Mouse (Mus musculus): Measurements from ENCODE around the gene Slc35e3. TPM values are rescaled to one million over a fixed set of nuclear protein-coding genes. Genes with fewer than 3 reads are reported as not detected.
"Not testable (repeated sequence)": the region's sequence is repeated elsewhere in the genome, so short reads cannot be mapped to it uniquely, and the experiment has no call there.

The Slc35e3 gene
- polyA plus RNA-seq, 1 experiment from 2014 or later, result 18.3 TPM

DNA sequence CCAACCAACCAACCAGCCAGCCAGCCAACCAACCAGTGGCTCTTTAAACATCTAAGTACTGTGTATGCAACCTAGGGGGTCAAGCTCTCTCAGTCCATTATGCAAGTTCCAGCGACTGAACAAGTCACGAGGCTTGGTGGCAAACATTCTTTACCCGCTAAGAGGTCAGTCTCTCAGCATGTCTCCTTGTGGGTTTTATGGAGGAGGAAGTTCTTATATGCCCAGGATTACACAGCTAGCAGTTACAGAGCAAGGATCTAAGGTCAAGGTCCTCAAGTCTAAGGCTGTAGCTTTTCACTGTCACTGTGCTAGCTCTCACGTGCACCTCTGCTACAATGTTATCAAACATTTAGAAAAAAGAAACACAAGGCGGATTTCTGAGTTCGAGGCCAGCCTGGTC, 18.4 kb upstream of the Slc35e3 start:
- H3K4me2 ChIP-seq (ENCODE audit: low read depth, low read length), result no peak overlapping the region
- 86% methylated on average over 6 of the region's 6 CpGs for WGBS
- no peak overlapping the region for H3K27ac ChIP-seq (ENCODE audit: low read length)
- H3K4me1 ChIP-seq (replicated peaks; ENCODE audit: control insufficient read depth, insufficient read depth, low read length), result no peaks in the 10 kb centered on the region
- no peak overlapping the region for H3K4me3 ChIP-seq (ENCODE audit: low read length)
- H3K27me3 ChIP-seq (ENCODE audit: control insufficient read depth, insufficient read depth, low read depth, low read length), result no peaks in the 10 kb centered on the region
- ATAC-seq (ENCODE audit: low read depth), result no peak
- no peak overlapping the region for H3K9ac ChIP-seq (ENCODE audit: low read length)
- peaks cover 61% of the 10 kb centered on the region for H3K36me3 ChIP-seq (ENCODE audit: control insufficient read depth, insufficient read depth, low read length)
- H3K9me3 ChIP-seq (ENCODE audit: control insufficient read depth, low read length), result no peaks in the 10 kb centered on the region

DNA sequence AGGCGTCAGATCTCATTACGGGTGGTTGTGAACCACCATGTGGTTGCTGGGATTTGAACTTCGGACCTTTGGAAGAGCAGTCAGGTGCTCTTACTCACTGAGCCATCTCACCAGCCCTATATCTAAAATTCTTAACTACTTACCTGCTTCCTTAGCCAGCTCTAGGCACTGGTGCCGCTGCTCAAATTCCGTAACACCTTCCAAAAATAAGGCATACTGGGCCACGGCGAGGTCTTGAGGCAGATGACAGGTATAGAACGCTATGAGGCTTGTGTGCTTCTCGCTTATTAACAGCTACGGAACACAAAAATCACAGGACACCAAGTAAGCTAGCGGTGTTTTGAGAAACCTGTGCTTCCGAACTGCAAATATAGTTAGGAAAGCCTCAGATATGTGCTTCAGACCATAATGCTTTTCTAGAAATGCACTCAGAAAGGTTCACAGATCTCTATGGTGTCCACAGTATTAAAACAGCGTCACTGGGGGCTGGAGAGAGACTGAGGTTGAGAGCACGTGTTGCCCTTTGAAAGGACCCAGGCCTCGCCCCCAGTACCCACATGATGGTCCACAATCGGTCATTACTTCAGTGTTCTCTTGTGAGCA, 17.5 kb upstream of the Slc35e3 start:
- H3K36me3 ChIP-seq (ENCODE audit: control insufficient read depth, insufficient read depth, low read length), result peaks cover 69% of the 10 kb centered on the region
- H3K27me3 ChIP-seq (ENCODE audit: control insufficient read depth, insufficient read depth, low read depth, low read length), result no peaks in the 10 kb centered on the region
- no peaks in the 10 kb centered on the region for H3K4me1 ChIP-seq (replicated peaks; ENCODE audit: control insufficient read depth, insufficient read depth, low read length)
- no peaks in the 10 kb centered on the region for H3K9me3 ChIP-seq (ENCODE audit: control insufficient read depth, low read length)
- no peak overlapping the region for H3K9ac ChIP-seq (ENCODE audit: low read length)
- no peak overlapping the region for H3K4me3 ChIP-seq (ENCODE audit: low read length)
- no peak overlapping the region for H3K4me2 ChIP-seq (ENCODE audit: low read depth, low read length)
- H3K27ac ChIP-seq (ENCODE audit: low read length), result no peak overlapping the region
- no peak for ATAC-seq (ENCODE audit: low read depth)
- WGBS, result 95% methylated on average over 16 of the region's 16 CpGs

DNA sequence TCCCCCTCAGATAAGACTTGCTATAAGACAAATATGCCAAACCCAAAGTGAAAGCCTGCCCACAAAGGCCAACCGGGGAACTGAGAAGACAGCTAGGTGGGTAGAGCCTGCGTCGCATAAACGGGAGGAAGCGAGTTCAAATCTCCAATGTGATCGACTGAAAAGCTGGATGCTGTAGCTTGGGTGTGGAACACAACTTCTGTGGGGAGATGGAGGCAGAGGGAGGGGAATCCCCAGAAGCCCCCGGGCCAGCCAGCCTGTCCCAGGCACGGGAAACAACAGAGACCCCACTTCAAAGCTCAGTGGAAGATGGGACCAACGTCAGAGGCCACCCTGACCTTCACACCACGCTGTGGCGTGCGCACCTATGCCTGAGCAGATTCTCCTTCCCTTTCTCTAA, 16.8 kb upstream of the Slc35e3 start:
- Histone ChIP-seq H3K9me3 (ENCODE audit: control insufficient read depth, low read length) (no peaks in the 10 kb centered on the region), H3K4me3 (ENCODE audit: low read length) (no peak overlapping the region), H3K4me1 (replicated peaks; ENCODE audit: control insufficient read depth, insufficient read depth, low read length) (no peaks in the 10 kb centered on the region), H3K27ac (ENCODE audit: low read length) (no peak overlapping the region), H3K9ac (ENCODE audit: low read length) (no peak overlapping the region), H3K36me3 (ENCODE audit: control insufficient read depth, insufficient read depth, low read length) (peaks cover 69% of the 10 kb centered on the region), H3K4me2 (ENCODE audit: low read depth, low read length) (no peak overlapping the region), H3K27me3 (ENCODE audit: control insufficient read depth, insufficient read depth, low read depth, low read length) (no peaks in the 10 kb centered on the region)
- WGBS, result 97% methylated on average over 12 of the region's 12 CpGs
- ATAC-seq (ENCODE audit: low read depth), result no peak

DNA sequence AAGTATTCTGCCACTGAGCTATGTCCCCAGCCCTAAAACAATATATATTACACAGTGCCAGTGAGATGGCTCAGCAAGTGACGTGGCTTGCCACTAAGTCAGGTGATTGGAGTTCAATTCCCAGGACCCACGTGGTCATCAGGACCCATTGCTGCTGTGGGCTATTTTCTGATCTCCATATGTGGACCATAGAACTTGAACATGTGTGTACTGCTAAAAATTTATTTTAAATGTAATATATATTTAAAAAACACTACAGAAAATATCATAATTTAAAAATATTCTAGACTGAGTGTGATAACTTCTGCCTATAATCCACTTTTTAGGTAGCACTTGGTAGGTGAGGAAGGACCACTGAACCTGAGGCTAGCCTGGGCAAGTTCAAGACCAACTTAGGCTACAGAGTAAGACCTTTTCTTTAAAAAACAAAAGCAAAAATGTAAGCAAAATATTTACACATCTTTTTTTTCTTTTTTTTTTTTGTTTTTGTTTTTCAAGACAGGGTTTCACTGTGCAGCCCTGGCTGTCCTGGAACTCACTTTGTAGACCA, 16.2 kb upstream of the Slc35e3 start:
- Histone ChIP-seq H3K27me3 (ENCODE audit: control insufficient read depth, insufficient read depth, low read depth, low read length) (no peaks in the 10 kb centered on the region), H3K36me3 (ENCODE audit: control insufficient read depth, insufficient read depth, low read length) (peaks cover 71% of the 10 kb centered on the region), H3K27ac (ENCODE audit: low read length) (no peak overlapping the region), H3K4me1 (replicated peaks; ENCODE audit: control insufficient read depth, insufficient read depth, low read length) (no peaks in the 10 kb centered on the region), H3K4me2 (ENCODE audit: low read depth, low read length) (no peak overlapping the region), H3K4me3 (ENCODE audit: low read length) (no peak overlapping the region), H3K9ac (ENCODE audit: low read length) (no peak overlapping the region), H3K9me3 (ENCODE audit: control insufficient read depth, low read length) (no peaks in the 10 kb centered on the region)
- WGBS, result 92% methylated on average over 2 of the region's 2 CpGs
- ATAC-seq (ENCODE audit: low read depth), result no peak

DNA sequence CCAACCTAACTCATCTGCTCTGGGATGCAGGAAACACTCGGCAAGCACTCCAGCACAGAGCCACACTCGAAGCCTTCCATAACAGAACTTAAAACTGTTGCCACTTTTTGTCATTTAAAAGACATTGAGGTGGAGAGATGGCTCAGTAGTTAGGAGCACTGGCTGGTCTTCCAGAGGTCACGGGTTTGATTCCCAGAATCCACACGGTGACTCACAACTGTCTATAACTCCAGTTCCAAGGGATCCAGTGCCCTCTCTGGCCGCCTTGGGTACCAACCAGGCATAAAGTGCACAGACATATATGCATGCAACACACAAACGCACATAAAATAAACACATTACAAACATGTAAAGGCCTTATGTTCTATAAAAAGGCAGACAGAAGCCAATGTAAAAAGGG, 15.4 kb upstream of the Slc35e3 start:
- no peaks in the 10 kb centered on the region for H3K9me3 ChIP-seq (ENCODE audit: control insufficient read depth, low read length)
- no peaks in the 10 kb centered on the region for H3K4me1 ChIP-seq (replicated peaks; ENCODE audit: control insufficient read depth, insufficient read depth, low read length)
- no peak overlapping the region for H3K9ac ChIP-seq (ENCODE audit: low read length)
- no peak overlapping the region for H3K27ac ChIP-seq (ENCODE audit: low read length)
- peaks cover 73% of the 10 kb centered on the region for H3K36me3 ChIP-seq (ENCODE audit: control insufficient read depth, insufficient read depth, low read length)
- no peak overlapping the region for H3K4me2 ChIP-seq (ENCODE audit: low read depth, low read length)
- H3K27me3 ChIP-seq (ENCODE audit: control insufficient read depth, insufficient read depth, low read depth, low read length), result no peaks in the 10 kb centered on the region
- H3K4me3 ChIP-seq (ENCODE audit: low read length), result no peak overlapping the region
- 92% methylated on average over 6 of the region's 6 CpGs for WGBS
- no peak for ATAC-seq (ENCODE audit: low read depth)

DNA sequence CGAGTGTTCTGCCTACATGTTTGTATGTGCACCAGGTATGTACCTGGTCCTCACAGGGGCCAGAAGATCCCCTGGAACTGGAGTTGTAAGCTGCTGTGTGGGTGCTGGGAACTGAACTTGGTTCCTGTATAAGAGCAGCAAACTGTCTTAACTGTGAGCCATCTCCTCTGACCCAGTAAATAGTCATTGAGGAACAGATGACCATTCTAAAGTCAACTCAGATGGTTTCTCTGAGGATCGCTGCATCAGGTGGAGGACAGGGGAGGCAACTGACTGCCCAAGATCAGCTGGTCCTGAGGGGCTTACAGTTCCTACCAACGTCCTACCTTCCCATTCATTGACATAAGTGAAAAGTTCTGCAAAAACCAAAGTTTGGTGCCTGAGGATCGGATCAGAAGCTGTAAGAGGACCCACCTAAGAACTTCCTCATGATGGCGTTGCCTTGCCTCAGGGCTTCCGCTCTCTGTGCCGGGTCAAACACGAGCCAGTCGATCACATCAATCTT, 14.7 kb upstream of the Slc35e3 start:
- Histone ChIP-seq H3K4me3 (ENCODE audit: low read length) (no peak overlapping the region), H3K9ac (ENCODE audit: low read length) (no peak overlapping the region), H3K36me3 (ENCODE audit: control insufficient read depth, insufficient read depth, low read length) (peaks cover 73% of the 10 kb centered on the region), H3K4me2 (ENCODE audit: low read depth, low read length) (no peak overlapping the region), H3K27me3 (ENCODE audit: control insufficient read depth, insufficient read depth, low read depth, low read length) (no peaks in the 10 kb centered on the region), H3K4me1 (replicated peaks; ENCODE audit: control insufficient read depth, insufficient read depth, low read length) (no peaks in the 10 kb centered on the region), H3K9me3 (ENCODE audit: control insufficient read depth, low read length) (no peaks in the 10 kb centered on the region), H3K27ac (ENCODE audit: low read length) (no peak overlapping the region)
- WGBS, result 94% methylated on average over 9 of the region's 9 CpGs
- no peak for ATAC-seq (ENCODE audit: low read depth)

DNA sequence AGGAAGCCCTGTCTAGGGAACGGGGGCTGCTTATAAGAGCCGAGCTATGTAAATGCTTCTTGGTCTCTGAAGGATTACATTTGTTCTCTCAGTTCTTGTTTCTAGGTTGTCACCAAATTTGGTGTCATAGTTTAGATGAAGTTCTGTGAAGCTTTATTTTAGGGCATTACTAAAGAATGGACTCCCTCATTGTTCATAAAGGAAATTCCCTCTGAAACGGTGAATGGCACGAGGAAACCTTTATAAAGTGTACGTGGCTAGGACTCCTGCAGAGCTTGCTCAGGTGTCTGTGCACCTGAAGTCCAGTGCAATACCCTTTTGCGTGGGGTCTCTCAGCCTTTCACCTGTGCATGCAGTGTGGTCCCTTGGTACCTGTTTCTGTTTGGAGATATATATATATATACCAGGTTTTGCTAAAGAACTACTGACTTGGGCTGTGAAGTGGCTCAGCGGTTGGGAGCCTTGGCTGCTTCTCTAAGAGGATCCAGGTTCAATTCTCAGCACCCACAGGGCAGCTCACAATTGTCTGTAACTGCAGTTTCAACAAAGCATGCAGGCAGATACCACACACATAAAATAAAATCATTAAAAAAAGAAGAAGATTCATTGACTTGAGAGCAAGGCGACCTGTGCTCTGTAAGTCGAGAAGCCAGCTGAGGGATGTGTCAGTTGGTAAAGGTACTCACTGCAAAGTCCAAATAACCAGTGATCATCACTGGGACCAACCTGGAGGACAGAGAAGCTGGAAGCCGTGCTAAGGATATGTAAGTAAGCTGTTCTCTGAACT, 13.9 kb upstream of the Slc35e3 start:
- WGBS, result 92% methylated on average over 10 of the region's 10 CpGs
- Histone ChIP-seq H3K4me1 (replicated peaks; ENCODE audit: control insufficient read depth, insufficient read depth, low read length) (no peaks in the 10 kb centered on the region), H3K4me3 (ENCODE audit: low read length) (no peak overlapping the region), H3K27me3 (ENCODE audit: control insufficient read depth, insufficient read depth, low read depth, low read length) (no peaks in the 10 kb centered on the region), H3K27ac (ENCODE audit: low read length) (no peak overlapping the region), H3K36me3 (ENCODE audit: control insufficient read depth, insufficient read depth, low read length) (peaks cover 70% of the 10 kb centered on the region), H3K4me2 (ENCODE audit: low read depth, low read length) (no peak overlapping the region), H3K9me3 (ENCODE audit: control insufficient read depth, low read length) (no peaks in the 10 kb centered on the region), H3K9ac (ENCODE audit: low read length) (no peak overlapping the region)
- ATAC-seq (ENCODE audit: low read depth), result no peak

DNA sequence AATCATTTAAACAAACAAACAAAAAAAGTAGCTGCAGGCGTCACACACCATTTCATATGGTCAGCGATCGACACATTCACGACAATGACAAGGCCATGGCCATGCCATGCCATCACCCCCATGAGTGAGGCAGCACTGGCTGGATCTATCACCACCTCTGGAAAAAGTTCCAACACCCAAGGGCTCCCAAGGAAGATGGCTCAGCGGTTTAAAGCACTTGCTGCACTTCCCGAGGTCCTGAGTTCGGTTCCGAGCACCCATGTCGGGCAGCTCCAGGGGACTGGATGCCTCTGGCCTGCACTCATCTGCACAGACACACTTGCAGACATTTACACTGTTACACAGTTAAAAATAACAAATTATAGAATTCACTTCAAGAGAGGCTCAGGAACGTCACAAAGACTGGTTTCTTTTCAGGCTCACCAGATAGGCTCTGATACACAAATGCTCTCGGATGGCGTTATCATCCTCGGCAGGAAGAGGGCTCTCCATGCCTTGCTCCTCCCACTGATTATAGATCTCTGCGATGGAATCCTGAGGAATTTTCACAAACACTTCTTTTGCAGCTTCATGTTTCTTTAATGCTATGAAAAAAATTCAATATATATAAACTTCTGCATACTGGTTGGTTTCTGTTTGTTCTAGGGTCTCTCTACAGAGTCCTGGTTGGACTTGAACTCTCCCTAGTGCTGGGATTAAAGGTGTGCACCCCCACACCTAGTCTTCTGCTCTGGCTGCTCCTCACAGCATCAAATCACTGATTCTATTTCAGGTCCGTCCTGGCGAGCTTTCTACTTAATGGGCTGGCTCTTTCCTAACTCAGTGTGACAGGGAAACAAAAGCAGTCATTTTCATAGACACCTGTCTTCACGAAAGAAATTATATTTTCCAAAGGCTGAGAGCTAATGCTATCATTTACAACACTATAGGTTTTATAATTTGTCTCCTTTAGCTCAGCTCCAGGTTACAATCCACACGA, 12.9 kb upstream of the Slc35e3 start:
- H3K4me1 ChIP-seq (replicated peaks; ENCODE audit: control insufficient read depth, insufficient read depth, low read length), result no peaks in the 10 kb centered on the region
- no peak overlapping the region for H3K9ac ChIP-seq (ENCODE audit: low read length)
- no peak overlapping the region for H3K4me3 ChIP-seq (ENCODE audit: low read length)
- no peak overlapping the region for H3K27ac ChIP-seq (ENCODE audit: low read length)
- no peak overlapping the region for H3K4me2 ChIP-seq (ENCODE audit: low read depth, low read length)
- ATAC-seq (ENCODE audit: low read depth), result no peak
- H3K9me3 ChIP-seq (ENCODE audit: control insufficient read depth, low read length), result no peaks in the 10 kb centered on the region
- WGBS, result 84% methylated on average over 18 of the region's 18 CpGs
- H3K36me3 ChIP-seq (ENCODE audit: control insufficient read depth, insufficient read depth, low read length), result peaks cover 68% of the 10 kb centered on the region
- H3K27me3 ChIP-seq (ENCODE audit: control insufficient read depth, insufficient read depth, low read depth, low read length), result no peaks in the 10 kb centered on the region

DNA sequence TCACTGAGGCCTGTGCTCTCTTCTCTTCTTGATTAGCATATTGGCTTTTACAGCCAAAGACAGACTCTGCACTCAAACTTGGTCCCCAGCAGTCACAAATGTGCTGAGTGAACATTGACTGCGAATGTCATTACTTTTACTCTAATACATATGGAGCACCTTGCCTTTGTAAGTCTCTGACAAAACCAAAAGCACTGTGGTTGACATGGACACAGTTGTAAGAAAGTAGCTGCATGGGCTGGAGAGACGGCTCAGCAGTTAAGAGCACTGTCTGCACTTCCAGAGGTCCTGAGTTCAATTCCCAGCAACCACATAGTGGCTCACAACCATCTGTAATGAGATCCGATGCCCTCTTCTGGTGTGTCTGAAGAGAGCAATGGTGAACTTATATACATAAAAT, 12.2 kb upstream of the Slc35e3 start:
- not testable (repeated sequence) for H3K27ac ChIP-seq (ENCODE audit: low read length); H3K4me1 ChIP-seq (replicated peaks; ENCODE audit: control insufficient read depth, insufficient read depth, low read length); ATAC-seq (ENCODE audit: low read depth); H3K4me3 ChIP-seq (ENCODE audit: low read length); H3K9me3 ChIP-seq (ENCODE audit: control insufficient read depth, low read length); H3K4me2 ChIP-seq (ENCODE audit: low read depth, low read length); H3K27me3 ChIP-seq (ENCODE audit: control insufficient read depth, insufficient read depth, low read depth, low read length); H3K9ac ChIP-seq (ENCODE audit: low read length)
- 98% methylated on average over 3 of the region's 3 CpGs for WGBS
- H3K36me3 ChIP-seq (ENCODE audit: control insufficient read depth, insufficient read depth, low read length), result peaks cover 66% of the 10 kb centered on the region

All from lung, embryonic 16.5 days (tissue).